Mouse (Mus musculus) forebrain, embryonic 14.5 days (tissue): Measurements from ENCODE around the gene Rpgrip1. TPM values are rescaled to one million over a fixed set of nuclear protein-coding genes. Genes with fewer than 3 reads are reported as not detected.
A peak's percentile ranks its signal among the peaks of the same experiment; 100 is the strongest.

Source experiments
- ATAC-seq: fragments of 200-750 bp; cut with Nextera tagmentation; 2 replicates; pipeline ENCODE4 v1.8.0; 2017; ENCODE audit warnings: mild to moderate bottlenecking, moderate library complexity
- DNase-seq: peaks from one replicate; pipeline ENCODE4 v3.0.0-alpha.2; 2015; ENCODE audit warnings: low spot score
- H3K27ac ChIP-seq: fragments of 300-500 bp; sonication (generic); 2 replicates; pipeline ENCODE4 v1.5.1; 2014; ENCODE audit warnings: low read depth, mild to moderate bottlenecking, control low read depth, low read length, moderate library complexity
- H3K27me3 ChIP-seq: fragments of 300-500 bp; sonication (generic); replicated peaks from 2 replicates; pipeline ENCODE4 v1.6.1; 2014; ENCODE audit warnings: low read length, control low read depth, mixed read lengths; ENCODE audit not compliant: control insufficient read depth, insufficient read depth
- H3K36me3 ChIP-seq: fragments of 300-500 bp; sonication (generic); 2 replicates; pipeline ENCODE4 v1.6.1; 2014; ENCODE audit warnings: low read length, control low read depth; ENCODE audit not compliant: control insufficient read depth, insufficient read depth
- H3K4me1 ChIP-seq: fragments of 300-500 bp; sonication (generic); 2 replicates; pipeline ENCODE4 v1.6.1; 2014; ENCODE audit warnings: antibody characterized with exemption, low read length, control low read depth; ENCODE audit not compliant: control insufficient read depth, insufficient read depth
- H3K4me2 ChIP-seq: fragments of 300-500 bp; sonication (generic); 2 replicates; pipeline ENCODE4 v1.6.1; 2014; ENCODE audit warnings: mild to moderate bottlenecking, control low read depth, low read length
- H3K4me3 ChIP-seq: fragments of 300-500 bp; sonication (generic); 2 replicates; pipeline ENCODE4 v1.5.1; 2014; ENCODE audit warnings: low read depth, low read length, control low read depth
- H3K9ac ChIP-seq: fragments of 300-500 bp; sonication (generic); 2 replicates; pipeline ENCODE4 v1.6.1; 2014; ENCODE audit warnings: mild to moderate bottlenecking, low read length, control low read depth, moderate library complexity
- H3K9me3 ChIP-seq: fragments of 300-500 bp; sonication (generic); replicated peaks from 2 replicates; pipeline ENCODE4 v1.6.1; 2016; ENCODE audit warnings: low read length, control low read depth, mixed read lengths; ENCODE audit not compliant: control insufficient read depth
- WGBS: fragments of 180-500 bp; shearing (Covaris S2); extraction: QIAGEN DNeasy Blood & Tissue Kit; methylation state at CpG from one replicate; pipeline ENCODE4 v1.1.7; 2014; 5-methylcytosine and 5-hydroxymethylcytosine counted together
- polyA plus RNA-seq: library from polyadenylated mRNA; unstranded; fragments of >200 nt; fragmentation: Nextera tagmentation; extraction: Ambion mirVana; gene quantifications from 2 replicates; pipeline ENCODE4 v1.2.1, GENCODE M21; 2014

Rpgrip1 gene
- polyA plus RNA-seq, 1 experiment from 2014 or later: 52.3 TPM

GRCm38 (mm10) chr14:52099563-52099962, 10.9 kb upstream of the Rpgrip1 start:
- WGBS: 83% methylated on average over 2 of the region's 2 CpGs
- Histone ChIP-seq H3K9me3 (no peaks in the 10 kb centered on the region), H3K4me1 (peaks cover 20% of the 10 kb centered on the region), H3K9ac (no peak overlapping the region), H3K27me3 (no peaks in the 10 kb centered on the region), H3K4me3 (no peak overlapping the region), H3K4me2 (0 out of 2 replicates have a peak overlapping the region, but pooled peaks have one; percentile 9), H3K36me3 (peaks cover 42% of the 10 kb centered on the region), H3K27ac (no peak overlapping the region)
- ATAC-seq (no peak), DNase-seq (no peak)

- Histone ChIP-seq H3K4me3 (no peak overlapping the region), H3K4me2 (peak overlapping the region; percentile 52), H3K27ac (no peak overlapping the region), H3K36me3 (peaks cover 34% of the 10 kb centered on the region), H3K4me1 (peaks cover 20% of the 10 kb centered on the region), H3K9me3 (no peaks in the 10 kb centered on the region), H3K9ac (no peak overlapping the region), H3K27me3 (no peaks in the 10 kb centered on the region)
- WGBS: 77% methylated on average over 5 of the region's 5 CpGs
- DNase-seq: no peak
- no peak for ATAC-seq
Observed at GRCm38 (mm10) chr14:52100170-52100960, 10.1 kb upstream of the Rpgrip1 start.

DNA sequence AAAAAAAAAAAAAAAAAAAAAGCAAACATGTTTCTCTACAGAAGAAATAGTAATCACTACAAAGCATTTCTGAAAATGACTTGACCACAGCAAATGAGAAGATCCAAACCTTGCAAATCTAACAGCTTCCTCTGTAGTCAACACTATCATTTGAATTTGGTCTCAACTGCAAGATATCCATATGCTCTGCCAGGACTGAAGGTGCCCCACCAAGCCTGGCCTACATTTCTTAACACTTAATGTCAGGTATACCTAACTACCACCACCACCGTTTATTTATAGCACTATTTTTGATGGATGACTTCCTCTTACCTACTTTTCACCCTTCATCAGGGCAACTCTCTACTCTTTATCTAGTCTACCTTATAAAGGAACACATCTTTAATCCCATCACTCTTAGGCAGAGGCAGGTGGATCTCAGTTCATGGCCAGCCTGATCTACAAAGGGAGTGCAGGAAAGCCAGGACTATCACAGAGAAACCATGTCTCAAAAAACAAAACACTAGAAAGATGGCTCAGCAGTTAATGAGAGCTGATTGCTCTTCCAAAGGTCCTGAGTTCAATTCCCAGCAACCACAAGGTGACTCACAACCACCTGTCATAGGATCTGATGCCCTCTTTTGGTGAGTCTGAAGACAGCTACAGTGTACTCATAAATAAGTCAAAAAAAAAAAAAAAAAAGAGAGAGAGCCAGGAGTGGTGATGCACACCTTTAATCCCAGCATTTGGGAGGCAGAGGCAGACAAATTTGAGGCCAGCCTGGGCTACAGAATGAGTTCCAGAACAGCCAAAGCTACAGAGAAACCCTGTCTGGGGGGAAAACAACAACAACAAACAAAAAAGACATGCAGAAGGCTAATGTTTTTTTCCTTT, 9.0 kb upstream of the Rpgrip1 start:
- H3K4me2 ChIP-seq: peak overlapping the region; percentile 52
- H3K4me1 ChIP-seq: peaks cover 22% of the 10 kb centered on the region
- no peaks in the 10 kb centered on the region for H3K9me3 ChIP-seq
- WGBS: 100% methylated on average over 1 of the region's 1 CpGs
- H3K27ac ChIP-seq: no peak overlapping the region
- H3K27me3 ChIP-seq: no peaks in the 10 kb centered on the region
- no peak overlapping the region for H3K9ac ChIP-seq
- DNase-seq (no peak), ATAC-seq (no peak)
- H3K36me3 ChIP-seq: peaks cover 24% of the 10 kb centered on the region
- H3K4me3 ChIP-seq: peak overlapping the region; percentile 99; the same call in 1 of the 2 replicates

- Histone ChIP-seq H3K36me3 (peaks cover 18% of the 10 kb centered on the region), H3K4me3 (peak overlapping the region; percentile 99), H3K27ac (peak overlapping the region; percentile 96), H3K4me2 (peak overlapping the region; percentile 52), H3K4me1 (peaks cover 24% of the 10 kb centered on the region), H3K27me3 (no peaks in the 10 kb centered on the region), H3K9me3 (no peaks in the 10 kb centered on the region), H3K9ac (peak overlapping the region; percentile 98)
- DNase-seq (peak; percentile 59), ATAC-seq (no peak)
- WGBS: under 1% methylated on average over 28 of the region's 30 CpGs
Observed at GRCm38 (mm10) chr14:52103474-52103855, 7.0 kb upstream of the Rpgrip1 start.

DNA sequence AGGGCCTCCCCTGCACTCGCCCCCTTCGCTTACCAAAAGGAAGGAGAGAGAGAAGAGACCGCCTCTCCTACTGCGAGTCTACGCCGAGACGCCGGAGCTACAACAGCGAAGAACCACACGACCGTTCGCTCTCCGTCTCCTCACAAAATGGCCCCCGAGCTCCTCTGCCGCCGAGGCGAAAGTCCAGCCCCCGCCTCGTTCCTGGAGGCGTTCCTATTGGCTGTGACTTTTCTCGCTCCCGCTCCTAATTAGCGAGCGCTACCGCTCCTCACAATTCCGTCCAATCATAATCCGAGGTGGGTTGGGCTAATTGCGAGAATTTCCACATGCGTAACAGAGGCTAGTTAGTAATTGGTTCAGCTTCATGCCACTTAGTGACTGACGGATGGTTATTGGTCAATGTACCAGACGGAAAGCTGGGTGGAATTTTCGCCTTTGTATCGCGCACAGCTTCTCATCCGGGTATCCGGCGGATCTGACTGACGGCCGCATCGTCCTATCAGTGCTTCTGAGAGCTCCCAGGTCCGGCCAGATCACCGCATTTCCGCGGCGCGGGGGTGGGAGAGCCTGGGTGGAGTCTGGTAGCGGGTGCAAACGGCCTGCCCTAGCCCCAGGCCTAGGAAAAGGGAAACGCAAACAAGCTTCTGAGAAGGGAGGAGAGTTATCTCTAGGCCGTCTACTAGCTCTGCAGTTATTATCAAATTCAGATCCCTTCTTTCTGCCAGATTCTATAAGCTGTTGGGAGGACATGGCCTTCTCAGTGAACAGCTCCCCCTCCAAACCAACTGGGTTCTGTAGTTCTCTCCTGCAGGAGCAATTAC, 6.4 kb upstream of the Rpgrip1 start, which contains the start of gene Hnrnpc:
Hnrnpc (minus strand) TSS at position 173 of the 821 bp plus-strand sequence.
- WGBS: under 1% methylated on average over 49 of the region's 50 CpGs

DNA sequence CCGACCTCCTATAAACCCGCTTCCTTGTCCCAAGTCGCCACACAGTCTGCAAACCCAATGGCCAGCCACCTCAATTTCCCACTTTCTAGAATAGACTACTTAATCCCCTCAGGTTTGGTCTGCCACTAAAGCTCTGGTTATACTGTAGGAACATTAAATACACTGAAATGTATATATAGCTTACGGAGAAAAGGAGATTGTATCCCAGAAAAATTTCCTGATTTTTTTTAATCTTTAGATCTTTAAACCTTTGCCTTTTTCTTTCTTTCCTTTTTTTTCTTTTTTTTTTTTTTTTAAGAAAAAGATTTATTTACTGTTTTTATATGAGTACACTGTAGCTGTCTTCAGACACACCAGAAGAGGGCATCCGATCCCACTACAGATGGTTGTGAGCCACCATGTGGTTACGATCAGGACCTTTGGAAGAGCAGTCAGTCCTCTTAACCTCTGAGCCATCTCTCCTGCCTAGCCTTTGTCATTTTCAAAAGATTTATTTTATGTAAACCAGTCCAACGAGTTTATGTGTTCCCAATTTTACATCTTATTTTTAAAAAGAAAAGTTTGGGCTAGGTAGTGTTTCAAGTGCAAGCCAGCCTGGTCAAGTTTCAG, 5.7 kb upstream of the Rpgrip1 start:
- H3K4me1 ChIP-seq: peaks cover 20% of the 10 kb centered on the region
- peaks cover 12% of the 10 kb centered on the region; the same call in 1 of the 2 replicates for H3K36me3 ChIP-seq
- H3K27ac ChIP-seq: peak overlapping the region; percentile 86
- peak overlapping the region; percentile 25 for H3K4me3 ChIP-seq
- DNase-seq (no peak), ATAC-seq (no peak)
- no peaks in the 10 kb centered on the region for H3K9me3 ChIP-seq
- H3K4me2 ChIP-seq: peak overlapping the region; percentile 45
- no peaks in the 10 kb centered on the region for H3K27me3 ChIP-seq
- H3K9ac ChIP-seq: peak overlapping the region; percentile 54
- WGBS: 38% methylated on average over 7 of the region's 7 CpGs

More for the DNA sequence above, 6.4 kb upstream of the Rpgrip1 start, which contains the start of gene Hnrnpc:
- H3K36me3 ChIP-seq: peaks cover 15% of the 10 kb centered on the region; the same call in 1 of the 2 replicates
- H3K4me3 ChIP-seq: peak within 1 kb of the TSS; percentile 99
- H3K27ac ChIP-seq: peak within 1 kb of the TSS; percentile 96
- no peaks in the 10 kb centered on the region for H3K9me3 ChIP-seq
- ATAC-seq: peak; percentile 99
- peak; percentile 100 for DNase-seq
- peaks cover 20% of the 10 kb centered on the region for H3K4me1 ChIP-seq
- peak within 1 kb of the TSS; percentile 98 for H3K9ac ChIP-seq
- no peaks in the 10 kb centered on the region for H3K27me3 ChIP-seq
- H3K4me2 ChIP-seq: peak within 1 kb of the TSS; percentile 52

- no peaks in the 10 kb centered on the region for H3K9me3 ChIP-seq
- H3K36me3 ChIP-seq: peaks cover 11% of the 10 kb centered on the region; the same call in 1 of the 2 replicates
- H3K4me3 ChIP-seq: no peak overlapping the region
- H3K27me3 ChIP-seq: no peaks in the 10 kb centered on the region
- no peak for ATAC-seq
- no peak overlapping the region for H3K4me2 ChIP-seq
- WGBS: 86% methylated on average over 2 of the region's 2 CpGs
- H3K27ac ChIP-seq: no peak overlapping the region
- no peak overlapping the region for H3K9ac ChIP-seq
- peaks cover 15% of the 10 kb centered on the region for H3K4me1 ChIP-seq
- DNase-seq: no peak
Observed at GRCm38 (mm10) chr14:52105308-52105707, 5.2 kb upstream of the Rpgrip1 start.

GRCm38 (mm10) chr14:52106741-52107140, 3.8 kb upstream of the Rpgrip1 start:
- Histone ChIP-seq H3K9me3 (no peaks in the 10 kb centered on the region), H3K4me1 (peaks cover 9% of the 10 kb centered on the region; the same call in 1 of the 2 replicates), H3K27me3 (no peaks in the 10 kb centered on the region), H3K4me3 (no peak overlapping the region), H3K36me3 (peaks cover 6% of the 10 kb centered on the region; the same call in 1 of the 2 replicates), H3K27ac (peak overlapping the region; percentile 30; the same call in 1 of the 2 replicates), H3K4me2 (peak overlapping the region; percentile 20; the same call in 1 of the 2 replicates), H3K9ac (no peak overlapping the region)
- ATAC-seq (no peak), DNase-seq (peak; percentile 81)
- 20% methylated on average over 10 of the region's 10 CpGs for WGBS
